Mouse (Mus musculus): ENCODE measurements around the gene Ms4a10.

Ms4a10 gene

DNA sequence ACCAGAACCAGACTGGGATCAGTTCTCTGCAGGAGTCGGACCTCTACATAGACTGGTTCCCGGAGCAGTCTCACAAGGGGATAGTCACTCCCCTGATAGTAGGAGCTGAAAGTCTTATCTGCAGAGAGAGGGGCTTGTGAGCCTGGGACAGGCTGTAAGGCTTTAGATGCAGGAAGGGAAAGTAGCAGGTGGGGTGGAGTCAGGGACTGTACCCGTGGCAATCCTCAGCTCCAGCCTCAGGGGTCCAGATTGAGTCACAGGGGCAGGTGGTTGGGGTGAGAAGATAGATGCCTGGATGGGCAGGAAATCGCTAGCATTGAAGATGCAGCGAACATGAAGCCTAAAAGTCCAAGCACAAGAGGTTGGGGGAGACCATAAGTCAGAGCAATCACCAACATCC, 58.0 kb downstream of the Ms4a10 start:
- no peak for DNase-seq (ENCODE audit: low spot score)

- no peak for DNase-seq (ENCODE audit: low spot score)
Observed at GRCm38 (mm10) chr19:10914870-10915269, 59.6 kb downstream of the Ms4a10 start.

DNA sequence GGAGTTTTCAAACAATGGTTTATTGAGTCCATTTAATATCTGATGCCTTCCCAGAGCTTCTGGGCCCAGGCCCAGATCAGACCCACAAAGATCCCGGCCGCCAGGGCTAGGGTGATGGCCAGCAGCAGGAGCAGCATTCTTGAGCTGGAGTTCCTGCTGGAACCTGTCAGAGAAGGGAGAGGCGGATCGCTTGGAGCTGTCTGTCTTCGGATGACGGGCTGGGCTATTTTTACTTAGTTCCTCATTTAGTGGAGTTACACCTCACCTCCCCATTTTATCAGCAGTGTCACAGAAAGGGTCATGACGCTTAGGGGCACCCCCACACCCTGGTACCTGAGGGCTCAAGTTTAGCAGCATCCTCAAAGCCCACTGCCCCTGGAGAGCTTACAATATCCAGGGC, 60.2 kb downstream of the Ms4a10 start:
- DNase-seq (ENCODE audit: low spot score), result no peak
